Mouse (Mus musculus) gonadal fat pad, adult 2 months (tissue): ENCODE measurements around the gene Lmnb2. TPM values are rescaled to one million over a fixed set of nuclear protein-coding genes. Genes with fewer than 3 reads are reported as not detected.
A peak's percentile ranks its signal among the peaks of the same experiment; 100 is the strongest.

Source experiments
- DNase-seq: peaks from one replicate; pipeline ENCODE4 v3.0.0-alpha.2; 2012; ENCODE audit warnings: low read depth
- polyA plus RNA-seq: library from polyadenylated mRNA; depleted of rRNA; stranded (reverse); fragments of >200 nt; gene quantifications from 2 replicates; pipeline ENCODE4 v1.2.3, GENCODE M21; 2012

The Lmnb2 gene
- polyA plus RNA-seq, 1 experiment = 12.9 TPM

DNA sequence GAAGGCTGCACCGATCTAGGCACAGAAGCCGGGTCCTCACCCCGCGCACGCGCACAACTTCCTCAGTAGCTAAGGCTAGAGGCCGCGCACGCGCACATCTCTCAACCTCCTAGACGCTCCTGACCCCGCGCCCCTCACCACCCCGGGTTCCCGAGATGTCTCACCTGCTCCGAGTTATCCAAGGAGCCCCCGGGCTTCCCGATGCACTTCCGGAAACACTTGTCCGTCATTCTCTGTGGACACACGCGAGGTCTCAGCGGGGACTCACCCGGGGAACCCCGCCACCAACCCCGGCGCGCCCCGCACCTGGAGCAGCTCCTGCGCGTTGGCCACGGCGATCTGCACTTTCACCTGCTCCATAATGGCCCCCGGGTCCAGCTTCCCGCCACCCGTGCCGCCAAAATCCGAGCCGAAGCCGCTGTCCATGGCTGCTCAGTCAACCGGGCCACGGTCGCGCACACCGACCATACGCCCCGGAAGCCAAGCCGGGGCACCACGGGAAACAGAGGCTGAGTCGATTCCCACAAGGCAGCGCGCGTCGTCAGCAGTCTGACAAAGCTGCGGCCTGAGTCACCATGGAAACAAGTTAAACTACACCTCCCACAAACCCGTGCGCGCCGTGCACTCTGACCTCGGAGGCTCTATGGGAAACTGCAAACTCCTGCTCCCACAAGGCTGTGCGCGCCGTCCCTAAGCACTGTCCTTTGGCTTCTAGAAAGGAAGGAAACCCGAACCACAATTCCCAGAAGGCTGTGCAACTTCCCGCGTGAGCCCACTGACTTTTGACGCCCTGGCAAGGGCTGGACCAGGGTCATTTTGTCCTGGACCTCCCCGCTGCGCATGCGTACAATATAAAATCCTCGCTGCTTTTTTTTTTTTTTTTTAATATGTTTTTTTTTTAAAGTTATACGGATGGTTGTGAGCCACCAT lies 17.5 kb downstream of the Lmnb2 start, which contains the start of gene Timm13:
Timm13 (minus strand) TSS at position 652 of the 930 bp plus-strand sequence.
- peak; percentile 99 for DNase-seq

DNA sequence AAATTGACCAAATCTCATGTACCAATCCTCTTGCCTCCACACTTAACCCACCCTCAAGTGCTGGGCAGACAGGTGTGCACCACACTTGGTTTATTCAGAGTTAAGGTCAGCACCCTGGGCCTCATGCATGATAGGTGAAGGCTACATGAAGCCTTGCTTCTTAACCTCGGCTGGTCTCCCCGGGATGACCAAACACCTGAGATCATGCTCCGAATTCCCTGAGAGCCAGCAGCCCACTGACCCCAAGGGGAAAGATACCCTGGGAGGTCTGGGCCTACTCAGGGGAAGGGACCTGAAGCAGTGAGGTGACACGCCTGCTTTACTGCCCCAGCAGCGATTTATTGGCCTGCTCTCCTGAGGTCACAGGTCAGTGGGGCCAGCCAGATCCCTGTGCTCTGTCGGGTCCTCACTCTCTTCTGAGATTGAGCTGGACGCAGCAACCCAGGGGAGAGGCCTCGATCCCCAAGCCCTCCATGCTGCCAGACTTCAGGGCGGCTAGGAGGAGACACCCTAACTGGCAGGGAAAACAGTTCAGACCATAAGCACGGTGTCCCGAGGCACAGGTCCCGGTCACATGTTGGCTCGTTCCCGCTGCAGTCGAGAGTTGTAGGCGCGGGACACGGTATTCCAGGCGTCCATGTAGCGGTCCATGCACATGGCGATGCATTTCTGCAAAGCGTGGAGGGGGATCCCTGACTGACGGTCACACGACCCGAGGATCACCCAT lies 18.3 kb downstream of the Lmnb2 start:
- DNase-seq = no peak

DNA sequence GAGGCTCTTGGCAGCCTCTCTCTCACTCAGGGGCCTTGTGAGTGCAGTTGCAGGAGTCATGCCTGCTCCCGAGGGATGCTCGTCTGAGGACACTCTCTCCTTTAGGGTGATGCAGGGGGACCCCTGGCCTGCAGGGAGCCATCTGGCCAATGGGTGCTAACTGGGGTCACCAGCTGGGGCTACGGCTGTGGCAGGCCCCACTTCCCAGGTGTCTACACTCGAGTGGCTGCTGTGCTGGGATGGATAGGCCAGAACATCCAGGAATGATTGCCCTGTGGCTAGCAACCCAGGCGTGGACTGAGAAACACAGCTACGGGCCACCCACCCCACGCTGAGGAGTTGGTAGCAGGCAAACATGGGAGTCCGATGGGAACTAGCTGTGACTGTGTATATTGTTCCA lies 19.0 kb downstream of the Lmnb2 start:
- DNase-seq = no peak

DNA sequence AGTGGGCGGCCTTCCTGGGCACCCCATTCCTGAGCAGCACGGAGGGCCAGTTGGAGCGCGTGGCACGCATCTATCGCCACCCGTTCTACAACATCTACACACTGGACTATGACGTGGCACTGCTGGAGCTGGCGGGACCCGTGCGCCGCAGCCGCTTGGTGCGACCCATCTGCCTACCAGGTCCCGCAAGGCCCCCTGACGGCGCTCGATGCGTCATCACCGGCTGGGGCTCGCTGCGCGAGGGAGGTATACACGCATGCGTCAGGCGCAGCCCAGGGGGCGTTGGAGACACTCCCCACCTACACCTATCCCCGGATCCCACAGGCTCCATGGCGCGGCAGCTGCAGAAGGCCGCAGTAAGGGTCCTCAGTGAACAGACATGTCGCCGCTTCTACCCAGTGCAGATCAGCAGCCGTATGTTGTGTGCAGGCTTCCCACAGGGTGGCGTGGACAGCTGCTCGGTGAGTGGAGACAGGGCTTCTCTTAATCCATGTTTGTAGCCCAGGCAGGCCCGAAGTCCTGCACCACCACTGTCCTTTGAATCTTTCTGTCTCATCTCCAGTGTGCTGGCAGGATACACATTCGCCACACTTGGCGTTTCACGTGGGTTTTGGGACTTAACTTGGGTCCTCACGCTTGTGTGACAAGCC lies 20.1 kb downstream of the Lmnb2 start:
- DNase-seq = no peak

DNA sequence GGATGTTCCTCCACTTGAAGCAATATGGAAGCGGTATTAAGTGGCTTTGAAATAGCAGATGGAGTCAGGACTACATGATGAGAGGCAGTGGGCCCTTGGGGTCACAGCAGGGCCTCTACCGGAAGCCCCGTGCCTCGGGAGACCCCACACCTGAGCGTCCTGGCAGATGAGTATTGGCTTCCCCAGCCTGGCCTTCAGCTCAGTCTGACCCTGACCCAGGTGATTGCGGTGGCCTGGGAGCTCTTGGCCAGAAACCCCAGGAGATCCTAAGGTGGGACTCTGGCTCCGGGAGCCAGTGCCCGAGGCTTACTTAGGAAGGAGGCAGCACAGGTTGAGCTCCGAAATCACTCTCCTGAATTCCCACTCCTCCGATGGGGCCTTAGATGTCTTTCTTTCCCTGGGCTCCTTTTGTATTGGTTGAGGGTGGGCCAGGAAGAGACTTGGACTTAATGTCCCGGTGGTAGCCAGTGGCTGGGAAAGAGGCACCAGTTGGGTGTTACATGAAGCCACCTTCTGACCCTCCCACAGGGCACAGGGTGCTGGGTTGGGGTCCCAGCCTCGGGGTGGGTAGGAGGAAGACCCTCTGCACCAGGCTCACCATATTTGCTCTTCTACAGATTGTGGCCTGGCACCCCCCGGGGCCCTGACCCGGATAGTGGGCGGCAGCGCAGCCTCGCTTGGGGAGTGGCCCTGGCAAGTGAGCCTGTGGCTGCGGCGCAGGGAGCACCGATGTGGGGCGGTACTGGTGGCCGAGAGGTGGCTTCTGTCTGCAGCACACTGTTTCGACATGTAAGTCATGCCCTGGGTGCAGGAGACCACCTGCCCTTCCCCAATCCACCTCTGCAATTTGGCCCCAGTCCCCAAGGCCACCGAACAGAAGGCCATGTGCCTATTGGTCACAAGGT lies 21.2 kb downstream of the Lmnb2 start:
- no peak for DNase-seq

DNA sequence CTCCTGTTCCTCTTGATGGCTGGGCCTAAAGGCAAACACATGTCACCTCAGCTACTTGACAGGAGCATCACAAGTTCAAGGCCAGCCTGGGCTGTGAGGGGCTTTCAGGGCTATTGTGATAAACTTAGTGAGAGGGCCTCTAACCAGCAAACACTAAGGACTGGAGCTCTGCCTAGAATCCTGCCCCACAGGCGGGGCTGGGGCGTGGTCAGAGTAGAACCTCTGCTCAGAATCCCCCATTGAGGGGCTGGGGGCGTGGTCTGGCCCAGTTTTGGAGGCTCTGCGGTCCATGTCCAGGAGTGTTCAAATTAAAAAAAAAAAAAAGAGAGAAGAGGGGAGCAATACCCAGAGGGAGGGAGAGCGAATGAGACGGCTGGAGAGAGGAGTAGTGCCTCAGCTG lies 22.3 kb downstream of the Lmnb2 start:
- no peak for DNase-seq

DNA sequence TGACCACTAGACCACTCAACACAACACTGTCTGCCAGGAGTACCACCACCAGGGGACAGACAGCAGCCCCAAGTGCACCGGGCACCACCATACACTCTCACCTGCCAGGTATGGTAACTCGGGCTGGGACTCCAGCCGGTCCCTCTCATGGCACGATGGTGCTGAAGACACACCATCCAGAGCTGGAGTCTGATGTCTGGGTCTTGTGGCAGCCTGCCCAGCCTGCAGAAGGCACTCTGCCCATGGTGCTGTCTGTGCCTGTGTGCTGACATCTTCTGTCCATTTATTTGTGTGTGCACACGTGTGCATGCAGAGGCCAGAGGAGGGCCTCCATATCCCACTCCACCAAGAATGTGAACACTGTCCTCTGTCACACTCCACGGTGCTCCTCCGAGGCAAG lies 22.9 kb downstream of the Lmnb2 start:
- no peak for DNase-seq

DNA sequence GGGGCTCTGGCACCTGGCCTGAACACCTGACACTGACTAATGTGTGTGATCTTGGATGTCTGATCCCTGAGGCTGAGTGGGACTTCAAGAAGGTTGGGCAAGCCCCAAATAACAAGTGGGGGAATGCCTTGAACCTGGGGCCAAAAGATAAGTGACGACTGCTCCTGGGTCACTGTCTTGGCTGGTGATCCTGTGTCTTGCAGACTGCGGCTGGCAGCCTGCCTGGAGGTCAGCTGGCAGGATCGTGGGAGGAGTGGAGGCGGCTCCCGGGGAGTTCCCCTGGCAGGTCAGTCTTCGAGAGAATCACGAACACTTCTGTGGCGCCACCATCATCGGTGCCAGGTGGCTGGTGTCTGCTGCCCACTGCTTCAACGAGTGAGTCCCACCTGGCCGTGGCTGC lies 30.9 kb downstream of the Lmnb2 start:
- DNase-seq = no peak

DNA sequence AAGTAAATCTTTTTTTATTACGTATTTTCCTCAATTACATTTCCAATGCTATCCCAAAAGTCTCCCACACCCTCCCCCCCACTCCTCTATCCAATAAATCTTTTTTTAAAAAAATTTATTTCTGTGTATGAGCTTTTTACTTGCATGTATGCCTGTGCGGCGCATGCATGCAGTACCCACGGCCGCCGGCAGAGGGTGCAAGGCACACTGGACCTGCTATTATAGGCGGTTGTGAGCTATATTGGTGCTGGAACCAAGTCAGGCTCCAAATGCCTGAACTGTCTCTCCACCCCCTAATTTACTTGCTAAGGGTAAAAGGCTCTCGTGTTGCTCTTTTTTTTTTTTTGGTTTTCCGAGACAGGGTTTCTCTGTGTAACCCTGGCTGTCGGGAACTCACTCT lies 36.7 kb downstream of the Lmnb2 start:
- DNase-seq = no peak

DNA sequence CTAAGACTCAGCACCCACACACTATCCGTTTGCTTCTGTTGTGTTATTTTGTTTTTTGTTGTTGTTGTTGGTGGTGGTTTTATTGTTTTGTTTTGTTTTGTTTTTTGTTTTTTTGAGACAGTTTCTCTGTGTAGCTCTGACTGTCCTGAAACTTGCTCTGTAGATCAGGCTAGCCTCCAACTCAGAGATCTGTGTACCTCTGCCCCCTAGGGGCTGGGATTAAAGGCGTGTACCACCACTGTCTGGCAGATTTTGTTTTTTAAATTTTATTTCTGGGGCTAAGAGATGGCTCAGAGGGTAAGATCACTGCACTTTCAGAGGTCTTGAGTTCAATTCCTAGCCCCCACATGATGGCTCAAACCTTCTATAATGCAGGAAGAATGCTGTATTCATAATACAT lies 37.1 kb downstream of the Lmnb2 start:
- DNase-seq = no peak

DNA sequence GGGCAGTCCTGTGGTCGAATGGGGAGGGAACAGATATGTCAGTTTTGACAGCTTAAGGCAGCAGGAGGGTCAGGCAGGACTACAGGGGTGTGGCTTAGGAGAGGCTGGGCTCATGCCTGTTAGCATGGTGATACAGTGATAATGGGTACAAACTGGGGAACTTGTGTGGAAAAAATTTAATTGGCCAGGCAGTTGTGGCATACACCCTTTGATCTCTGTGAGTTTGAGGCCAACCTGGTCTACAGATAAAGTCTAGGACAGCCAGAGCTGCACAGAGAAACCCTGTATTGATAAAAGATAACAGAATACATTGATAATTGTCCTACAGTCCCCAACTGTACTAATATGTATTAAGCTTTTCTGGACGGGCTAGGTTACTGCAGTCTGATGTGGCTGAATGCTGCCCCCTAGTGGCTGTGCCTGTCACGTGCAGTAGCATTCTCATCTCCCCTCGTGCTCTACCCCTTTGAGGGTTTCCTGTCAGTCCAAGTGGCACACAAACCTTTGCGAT lies 37.9 kb downstream of the Lmnb2 start:
- DNase-seq = no peak

DNA sequence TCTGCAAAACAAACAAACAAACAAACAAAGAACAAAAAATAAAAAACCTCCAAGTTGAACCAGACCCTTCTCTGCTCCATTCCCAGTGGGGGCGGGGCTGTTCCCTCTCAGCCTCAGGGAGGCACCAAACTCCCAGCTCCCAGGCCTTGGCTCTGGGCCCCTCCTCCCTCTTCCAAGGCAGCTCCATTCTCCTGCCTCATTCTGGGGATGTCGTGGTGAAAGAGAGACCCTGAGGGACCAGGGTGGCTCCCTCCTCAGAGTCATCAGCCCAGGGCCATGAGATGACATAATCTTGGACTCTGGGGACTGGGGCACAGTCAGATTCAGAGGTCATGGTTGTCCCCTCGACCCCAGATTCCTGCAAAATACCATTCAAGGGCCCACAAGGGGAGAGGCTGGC lies 41.5 kb downstream of the Lmnb2 start:
- DNase-seq = no peak

DNA sequence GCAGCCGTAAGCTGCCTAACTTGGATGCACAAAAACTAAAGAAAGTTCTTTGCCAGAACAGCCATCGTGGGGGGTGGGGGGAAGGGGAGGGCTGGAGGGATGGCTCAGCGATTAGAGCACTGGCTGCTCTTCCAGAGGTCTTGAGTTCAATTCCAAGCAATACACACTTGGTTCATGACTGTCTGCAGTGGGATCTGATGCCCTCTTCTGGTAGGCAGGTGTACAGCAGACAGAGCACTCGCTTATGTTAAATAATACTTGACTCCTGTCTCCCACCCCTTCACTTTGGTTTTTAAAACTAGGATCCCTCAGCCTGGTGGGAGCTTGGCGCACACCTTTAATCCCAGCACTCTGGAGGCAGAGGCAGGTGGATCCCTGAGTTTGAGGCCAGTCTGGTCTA lies 42.0 kb downstream of the Lmnb2 start:
- DNase-seq = no peak

DNA sequence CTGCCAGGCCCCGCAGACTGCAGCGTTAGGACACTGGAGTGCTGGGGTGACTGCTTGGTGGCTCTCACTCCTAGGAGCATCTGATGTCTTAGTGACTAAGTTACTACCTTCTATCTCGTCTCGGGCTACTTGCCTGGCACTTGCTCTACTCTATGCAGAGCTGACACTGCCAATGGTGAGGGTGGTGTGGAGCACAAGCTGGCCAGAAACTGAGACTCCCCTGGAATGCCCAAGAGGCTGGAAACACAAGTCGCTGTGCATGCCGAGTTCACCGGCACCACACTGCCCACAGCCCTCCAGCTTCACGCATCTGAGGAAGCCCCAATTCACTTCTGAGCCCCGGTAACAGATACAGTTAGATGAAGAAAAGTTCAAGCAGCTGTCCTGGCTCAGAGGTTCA lies 44.0 kb downstream of the Lmnb2 start:
- DNase-seq = no peak

DNA sequence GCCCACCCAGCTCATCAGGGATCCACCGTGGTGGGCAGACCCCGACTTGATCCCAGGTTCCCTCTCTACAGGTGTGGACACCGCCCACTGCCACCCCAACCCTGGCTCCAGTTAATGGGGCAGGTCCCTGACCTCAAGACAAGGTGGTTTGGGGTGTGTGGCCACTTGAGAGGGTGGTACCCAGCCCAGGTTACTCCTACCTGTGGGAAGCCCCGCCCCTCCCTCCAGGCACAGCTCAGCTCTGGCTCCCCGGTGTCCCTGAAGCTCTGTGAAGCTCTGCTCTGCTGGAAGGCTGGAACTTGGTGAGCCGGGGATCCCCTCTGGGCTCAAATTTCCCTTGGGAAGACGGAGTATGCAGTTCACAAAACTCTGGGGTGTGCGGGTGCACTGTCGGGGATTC lies 46.5 kb downstream of the Lmnb2 start, which contains the start of gene Tmprss9:
Tmprss9 (plus strand) TSS at position 268 of the 400 bp plus-strand sequence.
- DNase-seq = no peak

DNA sequence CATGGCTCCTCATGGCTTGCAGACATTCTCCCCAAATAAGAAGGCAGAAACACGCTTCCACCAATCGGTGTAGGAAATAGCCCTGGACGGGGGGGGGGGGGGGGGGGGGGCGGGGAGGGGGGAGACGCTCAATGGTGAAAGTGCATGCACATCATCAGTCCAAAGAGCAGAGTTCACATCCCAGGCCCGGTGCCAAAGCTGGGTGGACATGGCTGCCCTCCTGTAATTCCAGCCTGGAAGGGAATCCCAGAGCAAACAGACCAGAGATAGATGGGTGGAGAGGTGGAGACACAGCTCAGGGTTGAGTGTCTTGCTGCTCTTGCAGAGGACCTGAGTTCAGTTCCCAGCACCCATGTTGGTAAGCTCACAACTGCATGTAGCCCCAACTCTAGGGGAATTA lies 47.1 kb downstream of the Lmnb2 start:
- DNase-seq = no peak

DNA sequence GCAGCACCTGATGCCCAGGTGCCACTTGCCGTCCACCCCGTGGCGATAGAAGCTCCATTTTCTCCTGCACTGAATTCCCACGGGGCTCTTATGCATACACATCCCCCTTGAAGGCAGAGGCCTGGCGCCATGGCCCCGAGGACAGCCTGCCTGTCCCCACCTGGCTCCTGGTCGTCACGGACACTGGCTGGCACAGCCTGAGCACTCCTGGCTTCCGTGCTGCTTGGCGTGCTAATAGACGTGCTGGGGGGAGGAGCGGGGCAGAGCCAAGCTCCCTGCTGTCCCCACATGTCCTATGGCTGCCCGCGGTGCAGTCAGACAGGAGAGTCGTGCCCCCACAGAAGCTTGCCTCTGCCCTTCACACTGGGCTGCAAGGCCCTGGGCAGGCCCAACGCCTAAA lies 53.6 kb downstream of the Lmnb2 start:
- no peak for DNase-seq

DNA sequence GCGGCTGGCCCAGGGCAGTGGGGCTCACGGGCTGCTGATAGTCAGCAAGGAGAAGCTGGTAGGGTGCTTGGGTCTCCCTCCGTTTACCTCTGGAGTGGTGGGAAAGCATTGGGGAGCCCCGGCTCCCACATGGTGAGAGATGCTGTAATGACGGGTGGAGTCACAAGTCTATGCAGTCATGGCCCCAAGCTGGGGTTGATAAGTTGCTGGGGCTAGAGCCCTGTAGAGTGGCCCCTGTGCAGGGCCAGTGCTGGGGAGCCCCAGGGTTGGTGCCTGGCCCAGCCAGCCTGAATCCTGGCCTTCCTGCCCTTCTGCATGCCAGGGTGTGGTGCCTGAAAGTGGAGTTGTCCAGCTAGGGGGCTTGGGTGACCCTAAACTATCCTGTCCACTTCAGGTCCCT lies 55.7 kb downstream of the Lmnb2 start:
- DNase-seq = no peak

DNA sequence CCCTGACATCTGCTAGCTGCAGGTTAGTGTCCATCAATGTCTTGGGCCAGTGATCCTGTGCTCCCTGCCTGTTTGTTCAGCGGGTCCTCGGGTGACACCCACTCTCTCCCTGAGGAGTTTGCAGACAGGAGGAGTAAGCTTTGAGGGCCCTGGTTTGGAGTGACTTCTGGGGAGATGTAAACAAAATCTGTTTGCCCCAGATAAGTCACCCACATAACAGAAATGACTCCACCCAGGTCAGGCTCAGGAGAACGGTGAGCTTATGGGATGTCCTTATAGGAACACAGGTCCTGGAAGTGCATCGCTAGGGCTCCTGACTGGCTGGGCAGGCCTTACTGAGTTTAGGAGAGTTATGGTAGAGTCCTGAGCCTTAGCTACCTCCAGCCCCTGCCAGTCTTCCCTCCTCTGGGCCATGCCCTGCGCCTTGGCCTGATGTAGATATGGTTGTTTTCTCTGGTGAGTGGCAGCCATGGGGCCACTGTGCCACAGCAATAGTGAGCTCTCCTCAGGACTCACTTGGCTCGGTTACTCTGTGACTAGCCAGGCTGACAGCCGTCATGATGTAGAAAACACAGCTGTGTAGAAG lies 59.6 kb downstream of the Lmnb2 start:
- DNase-seq = no peak

DNA sequence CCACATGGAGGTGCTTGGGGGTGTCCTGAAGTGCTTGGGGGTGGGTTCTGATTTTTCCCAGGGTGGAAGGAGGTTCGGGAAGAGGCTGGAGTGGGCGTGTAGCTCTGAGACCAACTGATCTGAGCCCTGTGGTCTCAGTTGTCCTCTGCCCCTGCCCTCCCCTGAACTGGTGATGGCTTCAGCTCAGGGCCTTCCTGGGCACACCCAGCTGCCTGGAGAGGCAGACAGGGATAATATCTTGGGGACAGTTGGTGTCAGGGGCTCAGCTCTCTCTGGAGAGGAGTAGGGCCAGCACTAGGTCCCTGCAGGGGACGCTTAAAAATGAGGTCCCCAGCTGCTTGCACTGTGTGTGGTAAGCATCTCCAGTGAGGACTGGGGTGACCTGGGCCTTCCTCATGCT lies 60.2 kb downstream of the Lmnb2 start:
- DNase-seq = no peak

DNA sequence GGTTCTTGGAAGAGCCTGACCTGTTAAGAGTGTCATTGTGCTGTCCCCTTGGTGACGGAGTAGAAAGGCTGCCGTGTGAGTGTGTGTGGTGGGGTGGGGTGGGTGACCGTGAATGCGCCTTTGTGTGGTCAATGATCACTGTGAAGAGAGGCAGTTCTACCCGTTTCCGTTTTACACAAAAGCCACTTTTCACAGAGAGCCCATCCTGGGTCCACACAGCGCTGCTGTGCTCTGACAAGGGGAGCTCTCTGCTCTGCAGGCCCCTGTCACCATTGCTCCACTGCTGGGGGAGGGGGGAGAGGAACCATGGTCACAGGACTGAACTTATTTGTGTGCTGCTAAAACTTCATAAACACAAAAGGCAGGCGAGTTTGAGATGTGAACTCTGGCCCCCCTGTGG lies 60.7 kb downstream of the Lmnb2 start:
- DNase-seq = no peak
